Mouse (Mus musculus): ENCODE data around the gene Card14. TPM values are rescaled to one million over a fixed set of nuclear protein-coding genes. Genes with fewer than 3 reads are reported as not detected.

The Card14 gene
- total and polyA plus RNA-seq, 3 experiments: 0.16 to 1.1 TPM; not detected in 1

DNA sequence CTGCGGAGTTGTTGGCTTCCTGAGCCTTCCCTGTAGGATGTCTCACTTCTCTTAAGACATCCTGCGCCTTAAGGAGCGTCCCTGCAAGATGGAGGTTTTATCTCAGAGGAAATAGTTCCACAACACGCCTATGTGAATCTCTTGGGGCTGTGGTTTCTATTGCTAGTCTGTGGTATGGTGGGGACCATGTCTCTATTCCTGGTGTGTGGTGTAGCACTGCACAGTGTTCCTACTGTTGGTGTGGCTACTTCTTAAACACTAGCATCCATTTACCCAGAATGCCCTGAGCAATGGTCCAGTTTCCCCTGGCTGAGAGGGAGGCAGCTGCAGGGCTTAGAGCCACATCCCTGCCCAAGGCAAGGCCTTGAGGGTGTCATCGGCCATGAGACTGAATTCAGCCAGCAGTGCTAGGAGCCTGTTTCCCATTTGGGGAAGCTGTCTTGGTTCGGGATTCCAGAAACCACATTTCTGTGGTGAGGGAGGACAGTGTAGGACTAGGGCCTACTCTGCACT is 74.8 kb downstream of the Card14 start:
- DNase-seq (ENCODE audit: extremely low read depth): no peak
- Histone ChIP-seq H3K4me1 (ENCODE audit: control insufficient read depth in 1 of 2, insufficient read depth in 2 of 2) (peaks cover 27 to 45% of the 10 kb centered on the region in 2 experiments), H3K4me3 (replicated peaks in 1 of 3; ENCODE audit: low read depth in 2 of 3, low read length in 2 of 3, poor library complexity in 1 of 3) (peak overlapping the region in 1 of 3 experiments; percentile 7), H3K27me3 (replicated peaks) (peaks cover 2% of the 10 kb centered on the region), H3K9ac (ENCODE audit: insufficient read depth, low read depth) (no peak overlapping the region), H3K36me3 (replicated peaks in 1 of 2; ENCODE audit: control insufficient read depth in 1 of 2, insufficient read depth in 1 of 2, low read length in 1 of 2) (peaks cover 16 to 27% of the 10 kb centered on the region in 2 experiments), H3K4me2 (ENCODE audit: insufficient read depth, low read depth, poor library complexity, severe bottlenecking) (no peak overlapping the region), H3K27ac (ENCODE audit: insufficient read depth, low read depth) (no peak overlapping the region), H3K9me3 (replicated peaks; ENCODE audit: low read length) (peaks cover 7% of the 10 kb centered on the region), H3K79me2 (replicated peaks; ENCODE audit: control insufficient read depth, extremely low read depth, insufficient read depth, poor library complexity, severe bottlenecking) (no peaks in the 10 kb centered on the region)
- TF ChIP-seq MAFK (IDR thresholded peaks at IDR 0.05; ENCODE audit: insufficient replicate concordance, low read length) (0 out of 2 replicates have a peak, but pooled peaks have one; percentile 7), MYC (IDR thresholded peaks at IDR 0.05; ENCODE audit: low read depth, low read length) (no peak), JUN (IDR thresholded peaks at IDR 0.05; ENCODE audit: insufficient read depth, low read depth, low read length) (no peak)
- dilution Hi-C loops (cut with MboI; ENCODE audit: extremely low pct_ligation_motif_present, extremely low pct_unique_long_range_greater_than_20kb, low sequenced_read_pairs) (no loop called here), in situ Hi-C loops (cut with MboI; ENCODE audit: low pct_ligation_motif_present, low pct_unique_long_range_greater_than_20kb, low sequenced_read_pairs) (no loop called here)

DNA sequence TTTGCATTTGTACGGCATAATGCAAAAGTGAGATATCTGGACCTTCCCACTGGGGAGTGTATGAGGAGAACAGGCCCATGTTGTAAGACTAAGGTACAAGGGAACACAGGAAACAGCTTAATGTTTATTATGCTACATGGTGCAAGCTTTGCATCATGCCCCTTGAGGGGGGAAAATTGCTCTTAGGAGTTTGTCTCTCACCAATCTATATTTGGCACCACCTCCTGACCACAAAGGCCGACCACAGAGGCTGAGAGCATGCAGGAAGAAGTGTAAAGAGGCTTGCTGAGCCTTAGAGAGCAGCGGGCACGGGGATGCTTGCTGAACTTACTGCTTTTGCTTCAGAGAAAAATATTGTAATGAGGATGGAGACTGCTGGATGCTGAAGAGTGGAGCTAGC is 77.3 kb downstream of the Card14 start:
- peak; percentile 91 for DNase-seq (ENCODE audit: extremely low read depth)
- in situ Hi-C loops (cut with MboI; ENCODE audit: low pct_ligation_motif_present, low pct_unique_long_range_greater_than_20kb, low sequenced_read_pairs): no loop called here
- H3K4me2 ChIP-seq (ENCODE audit: insufficient read depth, low read depth, poor library complexity, severe bottlenecking): peak overlapping the region; percentile 55
- TF ChIP-seq UBTF (IDR thresholded peaks at IDR 0.05; ENCODE audit: low read depth, low read length): no peak
- no peak for TF ChIP-seq CHD2 (IDR thresholded peaks at IDR 0.05; ENCODE audit: low read length)
- no peak for TF ChIP-seq ZNF384 (IDR thresholded peaks at IDR 0.05; ENCODE audit: low read depth, low read length)
- no peak for TF ChIP-seq JUN (IDR thresholded peaks at IDR 0.05; ENCODE audit: insufficient read depth, low read depth, low read length)
- no peak for TF ChIP-seq PAX5 (IDR thresholded peaks at IDR 0.05; ENCODE audit: low read length)
- no peak for TF ChIP-seq USF1 (IDR thresholded peaks at IDR 0.05; ENCODE audit: low read depth, low read length)
- TF ChIP-seq USF2 (conservative IDR thresholded peaks at IDR 0.05; ENCODE audit: low read depth, low read length): no peak
- peak; percentile 68; the same call in 1 of the 2 replicates for TF ChIP-seq ETS1 (conservative IDR thresholded peaks at IDR 0.05; ENCODE audit: low read depth, low read length)
- TF ChIP-seq POLR2A (IDR thresholded peaks at IDR 0.05; ENCODE audit: low read depth, low read length): 0 out of 2 replicates have a peak, but pooled peaks have one; percentile 36
- 0 out of 2 replicates have a peak, but pooled peaks have one; percentile 20 for TF ChIP-seq RCOR1 (conservative IDR thresholded peaks at IDR 0.05; ENCODE audit: low read depth, low read length)
- TF ChIP-seq ELF1 (IDR thresholded peaks at IDR 0.05; ENCODE audit: low read depth, low read length): peak; percentile 68
- no peak for TF ChIP-seq GABPA (IDR thresholded peaks at IDR 0.05; ENCODE audit: insufficient replicate concordance, low read depth, low read length)
- TF ChIP-seq JUND (conservative IDR thresholded peaks at IDR 0.05; ENCODE audit: low read depth, low read length): no peak; the same call in 1 of the 2 replicates
- TF ChIP-seq NELFE (IDR thresholded peaks at IDR 0.05; ENCODE audit: low read depth, low read length): peak; percentile 39; the same call in 1 of the 2 replicates
- no peak for TF ChIP-seq CTCF (conservative IDR thresholded peaks at IDR 0.05 in 1 of 2, IDR thresholded peaks at IDR 0.05 in 1 of 2; ENCODE audit: low read depth in 2 of 2, low read length in 2 of 2)
- TF ChIP-seq POLR2AphosphoS2 (IDR thresholded peaks at IDR 0.05; ENCODE audit: low read depth, low read length): no peak
- peak; percentile 77 for TF ChIP-seq EP300 (IDR thresholded peaks at IDR 0.05; ENCODE audit: low read length)
- no peak for TF ChIP-seq MAFK (IDR thresholded peaks at IDR 0.05; ENCODE audit: insufficient replicate concordance, low read length)
- peak; percentile 60; the same call in 1 of the 2 replicates for TF ChIP-seq SIN3A (IDR thresholded peaks at IDR 0.05; ENCODE audit: low read length)
- TF ChIP-seq SMC3 (IDR thresholded peaks at IDR 0.05; ENCODE audit: low read depth, low read length): no peak
- no peak for TF ChIP-seq MAZ (IDR thresholded peaks at IDR 0.05; ENCODE audit: low read depth, low read length)
- TF ChIP-seq RAD21 (IDR thresholded peaks at IDR 0.05; ENCODE audit: low read depth, low read length): no peak
- TF ChIP-seq MXI1 (IDR thresholded peaks at IDR 0.05; ENCODE audit: low read depth, low read length): no peak; the same call in 1 of the 2 replicates
- no peak for TF ChIP-seq CHD1 (IDR thresholded peaks at IDR 0.05; ENCODE audit: low read depth, low read length)
- TF ChIP-seq ZMIZ1 (IDR thresholded peaks at IDR 0.05; ENCODE audit: low read depth, low read length): no peak
- no peak for TF ChIP-seq ZKSCAN1 (IDR thresholded peaks at IDR 0.05; ENCODE audit: borderline replicate concordance, low read depth, low read length)
- TF ChIP-seq ZC3H11A (IDR thresholded peaks at IDR 0.05; ENCODE audit: low read depth, low read length): no peak
- peak; percentile 71; the same call in 1 of the 2 replicates for TF ChIP-seq MYC (IDR thresholded peaks at IDR 0.05; ENCODE audit: low read depth, low read length)
- TF ChIP-seq TCF12 (IDR thresholded peaks at IDR 0.05; ENCODE audit: low read depth, low read length): peak; percentile 55; the same call in 1 of the 2 replicates
- TF ChIP-seq NRF1 (IDR thresholded peaks at IDR 0.05; ENCODE audit: low read depth, low read length): no peak
- no peak for TF ChIP-seq E2F4 (IDR thresholded peaks at IDR 0.05; ENCODE audit: insufficient replicate concordance, low read depth, low read length)
- TF ChIP-seq IRF4 (IDR thresholded peaks at IDR 0.05; ENCODE audit: low read depth, low read length): peak; percentile 77

More for the DNA sequence above, 77.3 kb downstream of the Card14 start:
- H3K79me2 ChIP-seq (replicated peaks; ENCODE audit: control insufficient read depth, extremely low read depth, insufficient read depth, poor library complexity, severe bottlenecking): no peaks in the 10 kb centered on the region
- H3K9ac ChIP-seq (ENCODE audit: insufficient read depth, low read depth): peak overlapping the region; percentile 38
- dilution Hi-C loops (cut with MboI; ENCODE audit: extremely low pct_ligation_motif_present, extremely low pct_unique_long_range_greater_than_20kb, low sequenced_read_pairs): no loop called here
- H3K9me3 ChIP-seq (replicated peaks; ENCODE audit: low read length): no peaks in the 10 kb centered on the region
- H3K4me3 ChIP-seq (replicated peaks in 1 of 3; ENCODE audit: low read depth in 2 of 3, low read length in 2 of 3, poor library complexity in 1 of 3): no peak overlapping the region
- H3K36me3 ChIP-seq (replicated peaks in 1 of 2; ENCODE audit: control insufficient read depth in 1 of 2, insufficient read depth in 1 of 2, low read length in 1 of 2): peaks cover 0 to 9% of the 10 kb centered on the region in 2 experiments
- peak overlapping the region; percentile 85 for H3K27ac ChIP-seq (ENCODE audit: insufficient read depth, low read depth)
- H3K27me3 ChIP-seq (replicated peaks): peaks cover 26% of the 10 kb centered on the region
- H3K4me1 ChIP-seq (ENCODE audit: control insufficient read depth in 1 of 2, insufficient read depth in 2 of 2): peaks cover 24 to 38% of the 10 kb centered on the region in 2 experiments

Measured in CH12.LX (cell line).